Mouse (Mus musculus): ENCODE measurements at regions not wholly inside any gene's neighbourhood (a gene's known extent, or its start where the extent isn't known, plus 50 kb on each side); places are given as distances from the start of the nearest gene placed in this dataset.
A peak's percentile ranks its signal among the peaks of the same experiment; 100 is the strongest.

DNA sequence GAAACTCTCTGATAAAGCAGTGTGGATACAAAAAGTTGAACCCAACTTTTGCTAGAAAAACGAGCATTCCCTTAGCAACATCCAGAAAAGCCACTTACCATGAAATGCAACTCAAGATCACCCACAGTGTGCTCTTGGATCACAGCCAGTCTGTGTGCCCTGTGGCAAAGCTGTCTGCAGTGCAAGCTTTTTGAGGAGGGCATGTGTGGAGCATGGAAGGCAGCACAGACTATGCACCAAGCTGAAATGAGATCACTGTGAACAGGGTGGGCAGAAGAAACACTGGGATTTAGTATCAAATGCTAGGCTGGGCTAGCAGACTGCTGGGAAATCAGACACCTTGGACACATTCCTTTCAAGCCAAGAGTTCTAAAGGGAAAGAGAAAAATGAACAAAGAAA, 162.4 kb downstream of the Sim1 start:
- Histone ChIP-seq H3K4me1 (replicated peaks) (no peaks in the 10 kb centered on the region), H3K9me3 (no peaks in the 10 kb centered on the region), H3K36me3 (no peaks in the 10 kb centered on the region), H3K4me3 (no peak overlapping the region), H3K27ac (no peak overlapping the region), H3K27me3 (ENCODE audit: insufficient read depth, poor library complexity, severe bottlenecking) (no peaks in the 10 kb centered on the region)
- no peak for DNase-seq (ENCODE audit: low spot score)
- 66% methylated on average over 1 of the region's 1 CpGs for WGBS

- Histone ChIP-seq H3K9me3 (no peaks in the 10 kb centered on the region), H3K4me3 (no peak overlapping the region), H3K36me3 (no peaks in the 10 kb centered on the region), H3K27ac (no peak overlapping the region), H3K4me1 (replicated peaks) (no peaks in the 10 kb centered on the region), H3K27me3 (ENCODE audit: insufficient read depth, poor library complexity, severe bottlenecking) (no peaks in the 10 kb centered on the region)
- DNase-seq (ENCODE audit: low spot score), result no peak
- WGBS, result 84% methylated on average over 5 of the region's 5 CpGs
These were observed 163.8 kb downstream of the Sim1 start for GRCm38 (mm10) chr10:51058333-51058732.

GRCm38 (mm10) chr10:51101590-51101989, 207.0 kb downstream of the Sim1 start:
- no peak for DNase-seq (ENCODE audit: low spot score)
- H3K4me1 ChIP-seq (replicated peaks), result no peaks in the 10 kb centered on the region
- H3K27me3 ChIP-seq (ENCODE audit: insufficient read depth, poor library complexity, severe bottlenecking), result no peaks in the 10 kb centered on the region
- no peak overlapping the region for H3K27ac ChIP-seq
- 97% methylated on average over 1 of the region's 1 CpGs for WGBS
- H3K4me3 ChIP-seq, result no peak overlapping the region
- no peaks in the 10 kb centered on the region for H3K9me3 ChIP-seq
- H3K36me3 ChIP-seq, result no peaks in the 10 kb centered on the region

DNA sequence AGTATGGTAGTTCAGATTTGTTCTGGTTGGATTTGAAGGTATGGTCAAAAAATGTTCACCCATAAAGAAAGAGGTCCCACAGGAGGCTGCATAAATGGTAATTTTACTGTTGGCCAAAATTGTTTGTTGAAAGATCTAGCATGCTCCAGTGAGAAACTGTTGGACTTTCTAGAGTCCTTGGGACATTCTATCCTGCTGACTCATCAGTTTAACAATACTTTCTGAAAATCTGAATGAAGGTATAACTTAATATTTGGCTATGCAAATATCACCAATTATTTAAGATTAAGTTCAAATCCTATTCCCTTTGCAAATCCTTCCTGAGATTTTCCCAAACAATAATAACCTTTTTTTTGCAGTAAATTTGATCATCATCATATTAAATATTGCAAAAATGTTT, 257.3 kb downstream of the Sim1 start:
- Histone ChIP-seq H3K27me3 (ENCODE audit: insufficient read depth, poor library complexity, severe bottlenecking) (peaks cover 55% of the 10 kb centered on the region), H3K27ac (no peak overlapping the region)

GRCm38 (mm10) chr10:51153484-51153985, 259.0 kb downstream of the Sim1 start:
- Histone ChIP-seq H3K9me3 (no peaks in the 10 kb centered on the region), H3K4me1 (replicated peaks) (peaks cover 15% of the 10 kb centered on the region), H3K27me3 (ENCODE audit: insufficient read depth, poor library complexity, severe bottlenecking) (peaks cover 65% of the 10 kb centered on the region), H3K36me3 (no peaks in the 10 kb centered on the region), H3K27ac (peak overlapping the region; percentile 46; the same call in 1 of the 2 replicates), H3K4me3 (peak overlapping the region; percentile 34)
- WGBS, result 18% methylated on average over 13 of the region's 13 CpGs
- DNase-seq (ENCODE audit: low spot score), result peak; percentile 80

More for the DNA sequence above, 257.3 kb downstream of the Sim1 start:
- H3K36me3 ChIP-seq, result no peaks in the 10 kb centered on the region
- H3K4me1 ChIP-seq (replicated peaks), result peaks cover 15% of the 10 kb centered on the region
- H3K4me3 ChIP-seq, result no peak overlapping the region
- no peaks in the 10 kb centered on the region for H3K9me3 ChIP-seq
- DNase-seq (ENCODE audit: low spot score), result no peak

DNA sequence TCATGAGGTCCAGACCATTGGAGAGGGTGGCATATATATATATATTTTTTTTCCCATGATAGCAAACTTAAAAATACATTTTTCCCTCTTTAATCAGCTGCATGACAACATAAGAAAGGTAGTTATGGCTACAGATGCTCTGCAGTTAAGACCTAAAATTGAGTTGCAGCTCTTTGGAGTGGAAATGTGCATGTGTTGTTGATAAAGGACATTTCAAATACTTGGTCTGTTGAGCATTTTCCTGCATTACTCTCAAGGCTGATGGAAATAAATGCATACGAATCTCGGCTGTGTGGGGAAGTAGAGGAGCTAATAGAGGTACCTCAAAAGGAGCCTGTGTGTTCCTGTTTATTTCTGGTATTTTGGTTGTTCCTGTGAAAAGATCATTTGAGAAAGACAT, 259.5 kb downstream of the Sim1 start:
- Histone ChIP-seq H3K4me3 (peak overlapping the region; percentile 34; the same call in 1 of the 2 replicates), H3K27ac (no peak overlapping the region), H3K9me3 (no peaks in the 10 kb centered on the region), H3K36me3 (no peaks in the 10 kb centered on the region), H3K27me3 (ENCODE audit: insufficient read depth, poor library complexity, severe bottlenecking) (peaks cover 65% of the 10 kb centered on the region), H3K4me1 (replicated peaks) (peaks cover 15% of the 10 kb centered on the region)
- DNase-seq (ENCODE audit: low spot score), result no peak
- 65% methylated on average over 2 of the region's 2 CpGs for WGBS

DNA sequence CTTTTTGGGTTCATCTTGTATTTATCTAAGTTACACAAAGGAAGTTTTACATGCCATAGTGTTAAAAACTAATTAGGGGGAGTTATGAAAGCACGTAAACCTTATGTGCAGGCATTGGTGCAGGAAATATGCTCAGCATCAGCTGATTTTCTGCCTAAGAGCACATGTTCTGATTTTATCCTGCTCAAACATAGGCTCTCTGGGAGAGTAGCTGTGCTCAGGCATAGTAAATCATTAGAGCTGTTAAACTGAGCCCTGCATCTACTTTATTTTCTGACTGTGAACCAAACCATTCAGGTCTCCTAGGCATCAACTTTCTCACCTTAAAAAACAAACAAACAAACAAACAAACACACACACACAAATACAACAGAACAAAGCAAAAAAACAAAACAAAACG, 260.2 kb downstream of the Sim1 start:
- H3K4me3 ChIP-seq, result no peak overlapping the region
- H3K9me3 ChIP-seq, result no peaks in the 10 kb centered on the region
- peaks cover 61% of the 10 kb centered on the region for H3K27me3 ChIP-seq (ENCODE audit: insufficient read depth, poor library complexity, severe bottlenecking)
- H3K27ac ChIP-seq, result no peak overlapping the region
- WGBS, result 87% methylated on average over 2 of the region's 2 CpGs
- DNase-seq (ENCODE audit: low spot score), result no peak
- no peaks in the 10 kb centered on the region for H3K36me3 ChIP-seq
- peaks cover 15% of the 10 kb centered on the region for H3K4me1 ChIP-seq (replicated peaks)

GRCm38 (mm10) chr10:51173619-51174018, 279.1 kb downstream of the Sim1 start:
- no peak for DNase-seq (ENCODE audit: low spot score)
- 73% methylated on average over 3 of the region's 3 CpGs for WGBS
- no peak overlapping the region for H3K27ac ChIP-seq
- no peaks in the 10 kb centered on the region for H3K9me3 ChIP-seq
- H3K4me1 ChIP-seq (replicated peaks), result no peaks in the 10 kb centered on the region
- no peaks in the 10 kb centered on the region for H3K27me3 ChIP-seq (ENCODE audit: insufficient read depth, poor library complexity, severe bottlenecking)
- no peak overlapping the region for H3K4me3 ChIP-seq
- H3K36me3 ChIP-seq, result no peaks in the 10 kb centered on the region

GRCm38 (mm10) chr10:51175993-51176577, 281.5 kb downstream of the Sim1 start:
- DNase-seq (ENCODE audit: low spot score), result no peak
- H3K4me3 ChIP-seq, result no peak overlapping the region
- no peaks in the 10 kb centered on the region for H3K4me1 ChIP-seq (replicated peaks)
- WGBS, result 92% methylated on average over 3 of the region's 3 CpGs
- no peaks in the 10 kb centered on the region for H3K27me3 ChIP-seq (ENCODE audit: insufficient read depth, poor library complexity, severe bottlenecking)
- H3K36me3 ChIP-seq, result no peaks in the 10 kb centered on the region
- H3K9me3 ChIP-seq, result no peaks in the 10 kb centered on the region
- H3K27ac ChIP-seq, result no peak overlapping the region

DNA sequence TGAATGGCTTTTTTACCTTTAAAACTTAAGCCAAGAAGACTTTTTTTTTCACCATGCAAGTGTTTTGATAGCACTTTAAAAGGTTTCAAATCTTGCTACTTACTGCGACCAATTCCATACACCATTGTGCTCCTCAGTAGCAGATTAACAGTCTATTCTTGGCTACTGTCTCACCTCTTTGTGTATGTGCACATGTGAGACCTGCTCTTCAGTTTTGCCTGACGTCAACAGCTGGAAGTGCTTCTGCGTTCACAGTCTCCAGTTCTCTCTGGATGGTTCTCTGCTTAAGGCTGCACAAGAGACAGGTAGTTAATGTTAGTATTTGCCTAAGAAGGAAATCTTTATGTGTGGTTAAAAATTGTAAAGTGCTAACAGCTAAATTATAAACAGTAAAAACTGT, 282.1 kb downstream of the Sim1 start:
- no peak for DNase-seq (ENCODE audit: low spot score)
- H3K27me3 ChIP-seq (ENCODE audit: insufficient read depth, poor library complexity, severe bottlenecking), result no peaks in the 10 kb centered on the region
- no peak overlapping the region for H3K4me3 ChIP-seq
- no peaks in the 10 kb centered on the region for H3K4me1 ChIP-seq (replicated peaks)
- H3K36me3 ChIP-seq, result no peaks in the 10 kb centered on the region
- no peak overlapping the region for H3K27ac ChIP-seq
- 73% methylated on average over 3 of the region's 3 CpGs for WGBS
- H3K9me3 ChIP-seq, result no peaks in the 10 kb centered on the region

DNA sequence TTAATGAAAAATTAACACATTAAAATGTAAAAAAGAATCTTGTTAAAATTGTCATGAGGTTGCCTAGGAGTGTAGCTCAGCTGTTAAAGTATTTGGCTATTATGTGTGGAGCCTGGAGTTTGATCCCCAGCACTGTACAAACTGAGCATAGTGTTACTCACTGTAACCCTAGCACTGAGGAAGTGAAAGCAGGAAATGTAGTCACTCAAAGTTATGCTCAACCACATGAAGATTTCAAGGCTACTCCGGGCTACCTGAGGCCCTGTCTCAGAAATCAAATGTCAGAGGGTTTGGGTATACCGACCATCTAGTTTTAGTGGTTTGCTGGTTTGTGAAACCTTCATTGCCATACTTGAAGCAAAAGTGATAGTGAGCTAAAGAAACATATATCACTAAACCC, 287.2 kb downstream of the Sim1 start:
- H3K4me1 ChIP-seq (replicated peaks), result no peaks in the 10 kb centered on the region
- DNase-seq (ENCODE audit: low spot score), result no peak
- no peak overlapping the region for H3K27ac ChIP-seq
- no peaks in the 10 kb centered on the region for H3K9me3 ChIP-seq
- no peaks in the 10 kb centered on the region for H3K36me3 ChIP-seq
- H3K4me3 ChIP-seq, result no peak overlapping the region
- 93% methylated on average over 2 of the region's 2 CpGs for WGBS
- no peaks in the 10 kb centered on the region for H3K27me3 ChIP-seq (ENCODE audit: insufficient read depth, poor library complexity, severe bottlenecking)

- no peak overlapping the region for H3K27ac ChIP-seq
- WGBS, result 57% methylated on average over 5 of the region's 5 CpGs
- H3K9me3 ChIP-seq, result no peaks in the 10 kb centered on the region
- H3K4me1 ChIP-seq (replicated peaks), result no peaks in the 10 kb centered on the region
- DNase-seq (ENCODE audit: low spot score), result no peak
- H3K4me3 ChIP-seq, result no peak overlapping the region
- no peaks in the 10 kb centered on the region for H3K27me3 ChIP-seq (ENCODE audit: insufficient read depth, poor library complexity, severe bottlenecking)
- H3K36me3 ChIP-seq, result no peaks in the 10 kb centered on the region
These were observed 288.9 kb upstream of the Gm49339 start for GRCm38 (mm10) chr10:51191407-51192059.

DNA sequence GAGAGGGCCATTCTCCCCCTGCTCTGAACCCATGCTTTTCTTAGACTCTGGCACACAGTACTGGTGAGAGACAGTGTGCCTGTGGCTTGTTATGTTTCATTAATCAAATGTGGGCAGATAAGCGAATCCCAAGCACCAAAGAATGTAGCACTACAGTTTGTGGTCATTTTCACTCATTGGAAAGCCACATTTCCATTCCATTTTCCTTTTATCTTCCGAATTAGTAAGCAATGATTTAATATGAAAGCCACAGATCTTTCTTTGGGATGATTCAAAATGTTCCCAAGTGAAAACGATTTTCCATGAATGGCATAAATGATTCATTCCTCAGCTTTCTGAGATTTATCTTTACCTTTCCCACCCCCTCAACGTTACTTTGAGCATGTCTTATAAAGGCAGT, 260.9 kb upstream of the Gm49339 start:
- no peak for DNase-seq (ENCODE audit: low spot score)
- 87% methylated on average over 4 of the region's 4 CpGs for WGBS
- Histone ChIP-seq H3K36me3 (no peaks in the 10 kb centered on the region), H3K4me1 (replicated peaks) (no peaks in the 10 kb centered on the region), H3K4me3 (no peak overlapping the region), H3K27ac (no peak overlapping the region), H3K27me3 (ENCODE audit: insufficient read depth, poor library complexity, severe bottlenecking) (no peaks in the 10 kb centered on the region), H3K9me3 (no peaks in the 10 kb centered on the region)

All from hindbrain, embryonic 10.5 days (tissue).